Mouse (Mus musculus) kidney, adult 9 months (tissue): ENCODE results near the gene Klk7.
A peak's percentile ranks its signal among the peaks of the same experiment; 100 is the strongest.

Experiments used
- DNase-seq: peaks from one replicate; pipeline ENCODE4 v3.0.0; 2022

Gene Klk7

GRCm38 (mm10) chr7:43810994-43811393, at the start of gene Klk7:
Klk7 (plus strand) TSS chr7:43811294.
- DNase-seq, result no peak

GRCm38 (mm10) chr7:43766484-43766883, 44.6 kb upstream of the Klk7 start:
- no peak for DNase-seq

GRCm38 (mm10) chr7:43768597-43768996, 42.5 kb upstream of the Klk7 start, which contains the start of gene Klk12:
Klk12 (plus strand) TSS chr7:43768897.
- no peak for DNase-seq

GRCm38 (mm10) chr7:43769636-43770035, 41.5 kb upstream of the Klk7 start:
- no peak for DNase-seq

GRCm38 (mm10) chr7:43770701-43771100, 40.4 kb upstream of the Klk7 start:
- DNase-seq, result no peak

- no peak for DNase-seq
Observed at GRCm38 (mm10) chr7:43771916-43772315, 39.2 kb upstream of the Klk7 start.

GRCm38 (mm10) chr7:43772901-43773300, 38.2 kb upstream of the Klk7 start:
- DNase-seq, result no peak

- no peak for DNase-seq
Observed at GRCm38 (mm10) chr7:43774364-43774763, 36.7 kb upstream of the Klk7 start, which contains the start of gene Klk11. Klk11 (plus strand) TSS chr7:43774604.

GRCm38 (mm10) chr7:43774802-43775201, 36.3 kb upstream of the Klk7 start:
- DNase-seq, result no peak

GRCm38 (mm10) chr7:43775311-43776057, 35.6 kb upstream of the Klk7 start:
- DNase-seq, result no peak

GRCm38 (mm10) chr7:43776506-43776905, 34.6 kb upstream of the Klk7 start:
- DNase-seq, result no peak

GRCm38 (mm10) chr7:43777423-43777822, 33.7 kb upstream of the Klk7 start:
- no peak for DNase-seq

- no peak for DNase-seq
Observed at GRCm38 (mm10) chr7:43778176-43778970, 32.7 kb upstream of the Klk7 start.

- DNase-seq, result no peak
Observed at GRCm38 (mm10) chr7:43780241-43780640, 30.9 kb upstream of the Klk7 start.

- no peak for DNase-seq
Observed at GRCm38 (mm10) chr7:43780746-43781145, 30.3 kb upstream of the Klk7 start, which contains the start of gene Klk10. Klk10 (plus strand) TSS chr7:43781035.

GRCm38 (mm10) chr7:43781541-43781940, 29.6 kb upstream of the Klk7 start:
- DNase-seq, result no peak

GRCm38 (mm10) chr7:43782275-43783265, 28.5 kb upstream of the Klk7 start:
- peak; percentile 79 for DNase-seq

- peak; percentile 45 for DNase-seq
Observed at GRCm38 (mm10) chr7:43785286-43785685, 25.8 kb upstream of the Klk7 start.

- no peak for DNase-seq
Observed at GRCm38 (mm10) chr7:43788096-43788495, 23.0 kb upstream of the Klk7 start.

- DNase-seq, result no peak
Observed at GRCm38 (mm10) chr7:43789295-43789694, 21.8 kb upstream of the Klk7 start.

GRCm38 (mm10) chr7:43791591-43791990, 19.5 kb upstream of the Klk7 start, which contains the start of gene Klk9:
Klk9 (plus strand) TSS chr7:43791891.
- DNase-seq, result no peak

GRCm38 (mm10) chr7:43796355-43796754, 14.7 kb upstream of the Klk7 start:
- no peak for DNase-seq

GRCm38 (mm10) chr7:43797333-43797769, 13.7 kb upstream of the Klk7 start, which contains the start of gene Klk8:
Klk8 (plus strand) TSS chr7:43797577.
- peak; percentile 9 for DNase-seq
